Mouse (Mus musculus) midbrain, embryonic 11.5 days (tissue): ENCODE data around the gene Rdh11. TPM values are rescaled to one million over a fixed set of nuclear protein-coding genes. Genes with fewer than 3 reads are reported as not detected.
A peak's percentile ranks its signal among the peaks of the same experiment; 100 is the strongest.

Experiments
- ATAC-seq: fragments of 200-750 bp; cut with Nextera tagmentation; 2 replicates; pipeline ENCODE4 v1.8.0; 2017; ENCODE audit warnings: moderate TSS enrichment, moderate library complexity; ENCODE audit not compliant: low FRiP score
- DNase-seq: peaks from one replicate; pipeline ENCODE4 v3.0.0; 2015; ENCODE audit warnings: low spot score; ENCODE audit errors: missing footprints
- H3K27ac ChIP-seq: fragments of 300-500 bp; sonication (generic); 2 replicates; pipeline ENCODE4 v1.5.1; 2014; ENCODE audit warnings: low read depth, low read length
- H3K27me3 ChIP-seq: fragments of 300-500 bp; sonication (generic); 2 replicates; pipeline ENCODE4 v1.6.1; 2014; ENCODE audit warnings: mild to moderate bottlenecking, low read length, moderate library complexity, mixed read lengths; ENCODE audit not compliant: control insufficient read depth, insufficient read depth
- H3K36me3 ChIP-seq: fragments of 300-500 bp; sonication (generic); 2 replicates; pipeline ENCODE4 v1.6.1; 2014; ENCODE audit warnings: mild to moderate bottlenecking, low read length, moderate library complexity, mixed read lengths; ENCODE audit not compliant: control insufficient read depth, insufficient read depth
- H3K4me1 ChIP-seq: fragments of 300-500 bp; sonication (generic); 2 replicates; pipeline ENCODE4 v1.6.1; 2014; ENCODE audit warnings: low read length; ENCODE audit not compliant: control insufficient read depth, insufficient read depth
- H3K4me2 ChIP-seq: fragments of 300-500 bp; sonication (generic); 2 replicates; pipeline ENCODE4 v1.6.1; 2014; ENCODE audit warnings: mild to moderate bottlenecking, moderate library complexity
- H3K4me3 ChIP-seq: fragments of 300-500 bp; sonication (generic); 2 replicates; pipeline ENCODE4 v1.5.1; 2014; ENCODE audit warnings: low read depth, low read length
- H3K9ac ChIP-seq: fragments of 300-500 bp; sonication (generic); 2 replicates; pipeline ENCODE4 v1.6.1; 2014; ENCODE audit warnings: low read length
- H3K9me3 ChIP-seq: fragments of 300-500 bp; sonication (generic); 2 replicates; pipeline ENCODE4 v1.6.1; 2016; ENCODE audit warnings: low read length; ENCODE audit not compliant: control insufficient read depth
- WGBS: fragments of 180-500 bp; shearing (Covaris S2); extraction: QIAGEN DNeasy Blood & Tissue Kit; methylation state at CpG from one replicate; pipeline ENCODE4 v1.1.7; 2014; 5-methylcytosine and 5-hydroxymethylcytosine counted together
- polyA plus RNA-seq: library from polyadenylated mRNA; unstranded; fragments of >200 nt; fragmentation: Nextera tagmentation; extraction: Ambion mirVana; gene quantifications from 2 replicates; pipeline ENCODE4 v1.2.1, GENCODE M21; 2014

Gene Rdh11
- polyA plus RNA-seq, 1 experiment from 2014 or later, result 31.1 TPM

GRCm38 (mm10) chr12:79131706-79132460 is 60.2 kb downstream of the Rdh11 start:
- Histone ChIP-seq H3K4me2 (peak overlapping the region; percentile 90; the same call in 1 of the 2 replicates), H3K36me3 (no peaks in the 10 kb centered on the region), H3K9me3 (no peaks in the 10 kb centered on the region), H3K27me3 (peaks cover 27% of the 10 kb centered on the region), H3K27ac (no peak overlapping the region), H3K4me1 (peaks cover 10% of the 10 kb centered on the region; the same call in 1 of the 2 replicates), H3K9ac (no peak overlapping the region), H3K4me3 (peak overlapping the region; percentile 45)
- DNase-seq (no peak), ATAC-seq (no peak)
- 29% methylated on average over 5 of the region's 5 CpGs for WGBS

GRCm38 (mm10) chr12:79131178-79131675 is 60.9 kb downstream of the Rdh11 start:
- Histone ChIP-seq H3K4me3 (peak overlapping the region; percentile 45), H3K27ac (no peak overlapping the region), H3K36me3 (no peaks in the 10 kb centered on the region), H3K27me3 (peaks cover 27% of the 10 kb centered on the region), H3K4me1 (peaks cover 10% of the 10 kb centered on the region; the same call in 1 of the 2 replicates), H3K9ac (peak overlapping the region; percentile 58), H3K9me3 (no peaks in the 10 kb centered on the region), H3K4me2 (peak overlapping the region; percentile 90)
- DNase-seq (peak; percentile 90), ATAC-seq (no peak)
- WGBS, result 2% methylated on average over 22 of the region's 22 CpGs

GRCm38 (mm10) chr12:79130299-79131177 is 61.6 kb downstream of the Rdh11 start, which contains the start of gene Arg2:
Gene Arg2 (plus strand): TSS chr12:79130777.
- H3K27ac ChIP-seq, result no peak within 1 kb of the TSS
- peak within 1 kb of the TSS; percentile 58 for H3K9ac ChIP-seq
- ATAC-seq (peak; percentile 91), DNase-seq (peak; percentile 96)
- no peaks in the 10 kb centered on the region for H3K36me3 ChIP-seq
- H3K4me2 ChIP-seq, result peak within 1 kb of the TSS; percentile 90
- H3K4me3 ChIP-seq, result peak within 1 kb of the TSS; percentile 45
- H3K27me3 ChIP-seq, result peaks cover 27% of the 10 kb centered on the region
- H3K4me1 ChIP-seq, result peaks cover 10% of the 10 kb centered on the region; the same call in 1 of the 2 replicates
- WGBS, result under 1% methylated on average over 47 of the region's 47 CpGs
- no peaks in the 10 kb centered on the region for H3K9me3 ChIP-seq

Other genes with a start within 250 kb of the Rdh11 start
- gene Tmem229b, start 184.7 kb downstream of the Rdh11 start, polyA plus RNA-seq, result 6.0 and 6.4 TPM in 2 replicates
- 6.4 and 6.8 TPM in 2 replicates for gene Plekhh1, start 163.1 kb downstream of the Rdh11 start, polyA plus RNA-seq
- gene Pigh, start 102.6 kb downstream of the Rdh11 start, polyA plus RNA-seq, result 29.0 and 29.6 TPM in 2 replicates
- gene Arg2, start 61.5 kb downstream of the Rdh11 start, polyA plus RNA-seq, result 4.1 and 5.5 TPM in 2 replicates
- 101 and 106 TPM in 2 replicates for gene Vti1b, start 19.6 kb downstream of the Rdh11 start, polyA plus RNA-seq
- 1.4 and 1.9 TPM in 2 replicates for gene Rdh12, start 16.6 kb upstream of the Rdh11 start, polyA plus RNA-seq
- 11.5 and 12.9 TPM in 2 replicates for gene Zfyve26, start 104.0 kb upstream of the Rdh11 start, polyA plus RNA-seq
- 6.9 and 8.4 TPM in 2 replicates for gene Rad51b, start 105.0 kb upstream of the Rdh11 start, polyA plus RNA-seq